ENCODE assay signal across 19 mouse cellular contexts in the genomic region with DNA sequence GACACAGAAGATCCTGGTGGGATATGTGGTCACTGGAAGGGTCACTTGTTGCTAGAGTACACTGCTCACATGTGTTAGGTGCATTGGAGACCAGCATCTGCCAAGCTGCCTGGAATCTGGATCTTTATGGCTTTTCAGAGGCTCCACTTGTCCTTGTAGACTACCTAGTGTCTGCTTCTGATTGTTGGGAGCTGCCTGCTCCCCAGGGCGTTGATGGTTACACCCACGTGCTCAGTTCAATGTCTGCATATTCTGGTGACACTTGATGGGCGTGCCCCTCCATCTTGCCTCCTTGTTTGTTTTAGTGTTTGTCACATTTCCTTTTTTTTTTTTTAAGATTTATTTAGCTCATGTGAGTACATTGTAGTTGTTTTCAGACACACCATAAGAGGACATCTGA.
DNase-seq lines count a peak whose midpoint lies in the region.
"Had no signal": no experiment of that assay in that cellular context is flagged by ENCODE, and none has a peak within 500 bp of the region (broad histone marks: within the 10 kb centered on the region; RNA-seq: fewer than 3 reads in every experiment).

No protein-coding gene starts in this region.

- DNase-seq in ES-CJ7 (ENCODE audit: low read depth, low spot score) (peak; percentile 55), R1 (ENCODE audit: low read depth, low spot score) (peak; percentile 35), ZHBTc4 (ENCODE audit: low read depth, low spot score) (peak; percentile 68)
- DNase-seq in kidney, postnatal 10 days = no peak
- DNase-seq in urinary bladder, postnatal 10 days (ENCODE audit: low spot score) = no peak
- no peak for DNase-seq in lung, postnatal 10 days
- DNase-seq: adrenal gland, adult 2 months; adrenal gland, adult 8-10 months; adrenal gland, postnatal 10 days; adrenal gland, postnatal 14 days; adrenal gland, postnatal 25 days; adrenal gland, postnatal 36 days; B cell, adult 2 months; cerebellum, adult 11 months; cerebellum, adult 11-12 months; cerebellum, adult 18-20 months; cerebellum, adult 2 months; cerebellum, adult 8-10 months; cerebellum, adult 9-10 months had no signal

Comparison
In these comparisons a context has a peak if more than half of its experiments do, and no peak if none do; other contexts are left out.
1. DNase-seq: peak in ES-CJ7 (single experiment), R1 (single experiment) and ZHBTc4 (single experiment); none in kidney, postnatal 10 days (single experiment), urinary bladder, postnatal 10 days (single experiment) and lung, postnatal 10 days (single experiment).